Comparison of ENCODE assay signal across 18 mouse cellular contexts in the genomic region with DNA sequence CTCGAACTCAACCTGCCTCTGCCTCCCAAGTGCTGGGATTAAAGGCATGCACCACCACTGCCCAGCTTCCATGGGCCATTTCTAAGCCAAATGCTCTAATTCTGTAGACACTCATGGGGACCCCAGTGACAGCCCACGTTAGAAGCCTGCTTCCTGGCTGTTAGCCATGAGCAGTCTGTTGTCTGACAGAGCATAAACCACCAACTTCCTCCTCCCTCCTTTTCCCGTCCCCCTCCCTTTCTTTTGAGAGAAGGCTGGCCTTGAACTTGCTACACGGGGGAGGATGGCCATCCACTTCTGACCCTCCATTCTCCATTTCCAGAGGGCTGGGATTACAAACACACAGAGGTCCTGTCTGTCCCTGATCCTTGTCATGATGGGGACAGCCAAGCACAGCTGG. TPM values are rescaled to one million over a fixed set of nuclear protein-coding genes. Genes with fewer than 3 reads are reported as not detected.
DNase-seq lines count a peak whose midpoint lies in the region; ATAC-seq lines count a peak whose summit lies in the region.
"Had no signal": no experiment of that assay in that cellular context is flagged by ENCODE, and none has a peak within 500 bp of the region (broad histone marks: within the 10 kb centered on the region; RNA-seq: fewer than 3 reads in every experiment).

No protein-coding gene starts in this region.

- no peak overlapping the region for H3K27ac ChIP-seq in forebrain, embryonic 12.5 days
- H3K27ac ChIP-seq: embryonic facial prominence, embryonic 13.5 days; hindbrain, postnatal 0 days; limb, embryonic 13.5 days; liver, embryonic 14.5 days; neural tube, embryonic 15.5 days had no signal

- no peaks in the 10 kb centered on the region for H3K4me1 ChIP-seq in forebrain, embryonic 12.5 days
- H3K4me1 ChIP-seq: embryonic facial prominence, embryonic 13.5 days; limb, embryonic 13.5 days; neural tube, embryonic 15.5 days had no signal

- peak; percentile 20 for DNase-seq in CD4-positive helper T cell, adult 2 months (ENCODE audit: low read depth, low spot score)
- DNase-seq in MEL-GATA-1-ER (ENCODE audit: extremely low read depth, low read depth), result peak; percentile 37
- peak; percentile 66 for DNase-seq in thymus, postnatal 14 days
- no peak for DNase-seq in kidney, postnatal 36 days
- DNase-seq in neural tube, embryonic 10.5 days (ENCODE audit: extremely low spot score, low spot score), result no peak
- DNase-seq: cerebellum, adult 9-10 months; forebrain, postnatal 0 days; heart, postnatal 4 days; kidney, adult 11 months; midbrain, embryonic 14.5 days; right cerebral cortex, postnatal 25 days had no signal

- no peaks in the 10 kb centered on the region for H3K27me3 ChIP-seq in forebrain, embryonic 12.5 days
- H3K27me3 ChIP-seq: embryonic facial prominence, embryonic 13.5 days; limb, embryonic 13.5 days; neural tube, embryonic 15.5 days had no signal

- no peak overlapping the region for H3K4me3 ChIP-seq in forebrain, embryonic 12.5 days (replicated peaks)
- H3K4me3 ChIP-seq: embryonic facial prominence, embryonic 13.5 days; limb, embryonic 13.5 days; neural tube, embryonic 15.5 days had no signal

- H3K4me2 ChIP-seq in forebrain, embryonic 12.5 days, result no peak overlapping the region
- H3K4me2 ChIP-seq: embryonic facial prominence, embryonic 13.5 days; limb, embryonic 13.5 days; neural tube, embryonic 15.5 days had no signal

- 0 out of 2 replicates have a peak, but pooled peaks have one; percentile 33 for ATAC-seq in megakaryocyte progenitor cell, adult 5-6 weeks (replicated peaks; ENCODE audit: poor library complexity)
- no peak for ATAC-seq in forebrain, embryonic 12.5 days (ENCODE audit: low FRiP score)
- ATAC-seq: forebrain, postnatal 0 days; hindbrain, postnatal 0 days had no signal

- H3K9ac ChIP-seq in forebrain, embryonic 12.5 days, result no peak overlapping the region
- H3K9ac ChIP-seq: embryonic facial prominence, embryonic 13.5 days; forebrain, postnatal 0 days; limb, embryonic 13.5 days; liver, embryonic 14.5 days; neural tube, embryonic 15.5 days had no signal

- H3K9me3 ChIP-seq in forebrain, embryonic 12.5 days, result no peaks in the 10 kb centered on the region
- H3K9me3 ChIP-seq: embryonic facial prominence, embryonic 13.5 days; limb, embryonic 13.5 days; neural tube, embryonic 15.5 days had no signal

- WGBS in forebrain, embryonic 12.5 days, result 80% methylated on average over 4 of the region's 4 CpGs

- peaks cover 83% of the 10 kb centered on the region for H3K36me3 ChIP-seq in forebrain, embryonic 12.5 days (replicated peaks)

RNA-seq across cellular contexts. Expression of a gene that starts 53.0 kb away (rescaled TPM):
- 48.1 and 48.9 TPM in 2 replicates for total RNA-seq in megakaryocyte progenitor cell, adult 5-6 weeks (2015)
- total RNA-seq in megakaryocyte progenitor cell, adult 5-6 weeks (2017), result 42.4 and 42.8 TPM in 2 replicates
- polyA plus RNA-seq in forebrain, embryonic 12.5 days (2016; fragmentation: Nextera tagmentation; extraction: Ambion mirVana), result 69.5 and 70.3 TPM in 2 replicates

Comparison
In these comparisons a context has a peak if more than half of its experiments do, and no peak if none do; other contexts are left out.
1. DNase-seq: peak in CD4-positive helper T cell, adult 2 months (single experiment), MEL-GATA-1-ER (single experiment) and thymus, postnatal 14 days (single experiment); none in kidney, postnatal 36 days (0 of 2) and neural tube, embryonic 10.5 days (single experiment).